Mouse (Mus musculus): Measurements from ENCODE around the gene C3.

- no peak for TF ChIP-seq CTCF (IDR thresholded peaks at IDR 0.05; ENCODE audit: insufficient read depth, low read length)
- TF ChIP-seq POLR2A (IDR thresholded peaks at IDR 0.05; ENCODE audit: borderline replicate concordance, extremely low read depth, low read depth, low read length), result no peak
Measured at GRCm38 (mm10) chr17:57261286-57261685, 33.4 kb upstream of the C3 start.
